Mouse (Mus musculus): ENCODE data around the gene Anxa11. TPM values are rescaled to one million over a fixed set of nuclear protein-coding genes. Genes with fewer than 3 reads are reported as not detected.

Anxa11 gene
- polyA plus RNA-seq, 1 experiment, result 64.2 TPM

- no peak for TF ChIP-seq CTCF (IDR thresholded peaks at IDR 0.05; ENCODE audit: extremely low read depth, insufficient read depth, insufficient read length, insufficient replicate concordance)
- no peak for TF ChIP-seq POLR2A (IDR thresholded peaks at IDR 0.05; ENCODE audit: low read depth, low read length)
- DNase-seq (ENCODE audit: low read depth in 1 of 2, low spot score in 2 of 2), result no peak
- Histone ChIP-seq H3K4me3 (ENCODE audit: extremely low read depth, insufficient read depth, insufficient read length) (no peak overlapping the region), H3K4me1 (ENCODE audit: control insufficient read depth, insufficient read depth, insufficient read length) (no peaks in the 10 kb centered on the region), H3K36me3 (ENCODE audit: control insufficient read depth, insufficient read depth, low read length) (no peaks in the 10 kb centered on the region), H3K27ac (ENCODE audit: insufficient read depth, low read length) (no peak overlapping the region), H3K27me3 (ENCODE audit: control insufficient read depth, insufficient read depth, low read length) (no peaks in the 10 kb centered on the region)
- 80% methylated on average over 1 of the region's 1 CpGs for WGBS
Measured at GRCm38 (mm10) chr14:25822584-25822983, 19.4 kb upstream of the Anxa11 start.

DNA sequence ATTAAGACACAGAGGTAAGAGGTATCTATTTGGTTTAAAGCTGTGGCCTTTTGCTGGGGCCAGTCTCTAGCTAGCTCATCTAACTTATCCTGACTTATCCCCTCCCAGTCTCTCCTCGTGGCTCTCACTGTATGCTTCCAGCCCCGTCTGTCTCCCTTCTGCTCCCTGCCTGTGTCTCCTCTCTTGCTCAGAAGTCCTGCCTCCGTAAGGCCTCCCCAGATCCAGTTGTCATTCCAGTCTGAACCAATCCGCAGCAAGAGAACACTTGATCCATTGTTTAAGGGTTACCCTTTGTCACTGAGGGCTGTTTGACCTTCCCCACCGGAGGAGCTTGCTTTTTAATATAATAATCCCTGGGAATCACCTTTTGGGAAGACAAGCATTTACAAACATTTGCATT lies 17.0 kb upstream of the Anxa11 start:
- Histone ChIP-seq H3K4me1 (ENCODE audit: control insufficient read depth, insufficient read depth, insufficient read length) (no peaks in the 10 kb centered on the region), H3K27me3 (ENCODE audit: control insufficient read depth, insufficient read depth, low read length) (no peaks in the 10 kb centered on the region), H3K4me3 (ENCODE audit: extremely low read depth, insufficient read depth, insufficient read length) (no peak overlapping the region), H3K36me3 (ENCODE audit: control insufficient read depth, insufficient read depth, low read length) (no peaks in the 10 kb centered on the region), H3K27ac (ENCODE audit: insufficient read depth, low read length) (no peak overlapping the region)
- no peak for TF ChIP-seq POLR2A (IDR thresholded peaks at IDR 0.05; ENCODE audit: low read depth, low read length)
- no peak for TF ChIP-seq CTCF (IDR thresholded peaks at IDR 0.05; ENCODE audit: extremely low read depth, insufficient read depth, insufficient read length, insufficient replicate concordance)
- 75% methylated on average over 5 of the region's 5 CpGs for WGBS
- DNase-seq (ENCODE audit: low read depth in 1 of 2, low spot score in 2 of 2), result no peak

GRCm38 (mm10) chr14:25825880-25826626 lies 15.9 kb upstream of the Anxa11 start:
- H3K4me3 ChIP-seq (ENCODE audit: extremely low read depth, insufficient read depth, insufficient read length), result no peak overlapping the region
- no peak for DNase-seq (ENCODE audit: low read depth in 1 of 2, low spot score in 2 of 2)
- H3K4me1 ChIP-seq (ENCODE audit: control insufficient read depth, insufficient read depth, insufficient read length), result no peaks in the 10 kb centered on the region
- 88% methylated on average over 11 of the region's 11 CpGs for WGBS
- no peak for TF ChIP-seq POLR2A (IDR thresholded peaks at IDR 0.05; ENCODE audit: low read depth, low read length)
- TF ChIP-seq CTCF (IDR thresholded peaks at IDR 0.05; ENCODE audit: extremely low read depth, insufficient read depth, insufficient read length, insufficient replicate concordance), result no peak
- H3K27ac ChIP-seq (ENCODE audit: insufficient read depth, low read length), result no peak overlapping the region
- no peaks in the 10 kb centered on the region for H3K27me3 ChIP-seq (ENCODE audit: control insufficient read depth, insufficient read depth, low read length)
- H3K36me3 ChIP-seq (ENCODE audit: control insufficient read depth, insufficient read depth, low read length), result no peaks in the 10 kb centered on the region

DNA sequence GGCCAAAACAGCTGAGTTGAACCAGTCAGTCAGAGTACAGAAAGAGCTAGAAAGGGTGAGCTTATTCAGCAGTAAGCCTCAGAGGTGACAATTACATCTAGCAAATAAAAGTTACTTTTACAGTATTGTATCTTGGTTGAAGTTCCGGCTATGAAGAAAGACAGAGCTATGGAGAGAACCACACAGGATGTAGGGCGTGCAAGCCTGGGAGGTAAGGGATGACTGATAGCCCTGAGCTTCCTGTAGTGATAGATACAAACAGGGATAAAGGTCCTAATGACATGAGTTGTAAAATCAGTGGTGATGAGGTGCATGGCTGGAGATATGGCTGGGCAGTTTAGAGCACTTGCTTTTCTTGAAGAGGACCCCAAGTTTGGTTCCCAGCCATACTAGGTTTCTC lies 15.1 kb upstream of the Anxa11 start:
- 78% methylated on average over 2 of the region's 2 CpGs for WGBS
- Histone ChIP-seq H3K4me1 (ENCODE audit: control insufficient read depth, insufficient read depth, insufficient read length) (no peaks in the 10 kb centered on the region), H3K27ac (ENCODE audit: insufficient read depth, low read length) (no peak overlapping the region), H3K4me3 (ENCODE audit: extremely low read depth, insufficient read depth, insufficient read length) (no peak overlapping the region), H3K36me3 (ENCODE audit: control insufficient read depth, insufficient read depth, low read length) (no peaks in the 10 kb centered on the region), H3K27me3 (ENCODE audit: control insufficient read depth, insufficient read depth, low read length) (no peaks in the 10 kb centered on the region)
- no peak for TF ChIP-seq POLR2A (IDR thresholded peaks at IDR 0.05; ENCODE audit: low read depth, low read length)
- no peak for DNase-seq (ENCODE audit: low read depth in 1 of 2, low spot score in 2 of 2)

DNA sequence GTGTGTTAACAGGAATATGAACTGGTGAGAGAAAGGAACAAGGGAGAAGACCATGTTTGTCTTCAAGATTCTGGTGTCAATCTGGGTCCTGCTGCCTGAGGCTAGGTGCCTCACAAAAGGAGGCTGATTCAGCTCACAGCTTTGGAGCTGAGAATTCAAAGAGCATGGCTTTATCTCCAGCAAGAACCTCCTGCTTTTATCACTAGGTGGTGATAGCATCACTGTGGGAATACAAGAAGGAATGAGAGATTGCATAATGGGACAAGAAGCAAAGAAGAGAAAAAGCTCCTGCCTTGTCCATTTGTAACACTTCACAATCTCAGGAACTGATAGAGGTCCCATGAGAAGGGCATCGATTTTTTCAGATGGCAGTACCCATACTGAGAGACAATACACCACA lies 10.6 kb upstream of the Anxa11 start:
- Histone ChIP-seq H3K4me3 (ENCODE audit: extremely low read depth, insufficient read depth, insufficient read length) (no peak overlapping the region), H3K4me1 (ENCODE audit: control insufficient read depth, insufficient read depth, insufficient read length) (no peaks in the 10 kb centered on the region; the same call in 1 of the 2 replicates), H3K27me3 (ENCODE audit: control insufficient read depth, insufficient read depth, low read length) (no peaks in the 10 kb centered on the region), H3K27ac (ENCODE audit: insufficient read depth, low read length) (no peak overlapping the region), H3K36me3 (ENCODE audit: control insufficient read depth, insufficient read depth, low read length) (no peaks in the 10 kb centered on the region)
- DNase-seq (ENCODE audit: low read depth in 1 of 2, low spot score in 2 of 2), result no peak
- 78% methylated on average over 1 of the region's 1 CpGs for WGBS
- TF ChIP-seq CTCF (IDR thresholded peaks at IDR 0.05; ENCODE audit: extremely low read depth, insufficient read depth, insufficient read length, insufficient replicate concordance) (no peak), POLR2A (IDR thresholded peaks at IDR 0.05; ENCODE audit: low read depth, low read length) (no peak)

DNA sequence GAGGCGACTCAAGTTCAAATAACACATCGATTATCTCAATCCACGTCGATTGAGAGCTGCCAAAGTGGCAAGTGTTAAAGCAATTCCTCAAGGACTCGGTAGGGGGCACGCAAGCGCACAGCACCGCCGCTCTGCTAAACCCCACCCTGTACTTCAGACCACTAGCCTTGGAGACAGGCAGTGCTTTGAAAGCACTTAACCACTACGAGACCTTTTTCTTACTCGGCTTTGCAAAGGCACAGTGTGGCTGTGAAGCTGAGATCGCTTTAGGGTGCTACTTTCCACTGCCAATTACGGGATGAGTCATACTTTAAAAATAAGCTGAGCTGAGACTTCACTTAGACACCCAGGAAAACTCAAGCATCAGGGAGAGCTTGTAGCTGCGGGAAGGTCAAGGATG lies 9.7 kb upstream of the Anxa11 start:
- 9% methylated on average over 14 of the region's 14 CpGs for WGBS
- no peak overlapping the region for H3K27ac ChIP-seq (ENCODE audit: insufficient read depth, low read length)
- no peaks in the 10 kb centered on the region for H3K27me3 ChIP-seq (ENCODE audit: control insufficient read depth, insufficient read depth, low read length)
- H3K4me3 ChIP-seq (ENCODE audit: extremely low read depth, insufficient read depth, insufficient read length), result no peak overlapping the region
- no peaks in the 10 kb centered on the region; the same call in 1 of the 2 replicates for H3K4me1 ChIP-seq (ENCODE audit: control insufficient read depth, insufficient read depth, insufficient read length)
- no peaks in the 10 kb centered on the region for H3K36me3 ChIP-seq (ENCODE audit: control insufficient read depth, insufficient read depth, low read length)
- peak; percentile 17 to 55 for DNase-seq (ENCODE audit: low read depth in 1 of 2, low spot score in 2 of 2)
- peak; percentile 88 for TF ChIP-seq CTCF (IDR thresholded peaks at IDR 0.05; ENCODE audit: extremely low read depth, insufficient read depth, insufficient read length, insufficient replicate concordance)
- no peak for TF ChIP-seq POLR2A (IDR thresholded peaks at IDR 0.05; ENCODE audit: low read depth, low read length)

DNA sequence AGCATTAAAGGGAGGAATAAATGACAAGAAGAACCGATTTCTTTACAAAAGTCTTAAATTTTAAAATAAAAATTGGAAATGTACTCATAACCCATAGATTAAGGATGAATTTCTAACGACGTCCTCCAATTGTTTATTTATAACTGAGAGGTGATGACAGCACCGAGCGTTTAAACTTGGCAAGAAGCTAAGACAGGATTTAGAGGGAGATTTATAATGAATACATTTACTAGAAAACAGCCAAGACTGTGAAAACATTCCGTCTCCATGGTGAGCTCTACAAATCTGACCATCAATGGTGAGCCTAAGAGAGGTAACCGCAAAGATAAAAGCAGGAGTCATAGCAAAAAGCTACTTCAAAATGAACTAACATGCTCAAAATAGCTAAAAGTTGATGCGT lies 3.5 kb upstream of the Anxa11 start:
- Histone ChIP-seq H3K4me3 (ENCODE audit: extremely low read depth, insufficient read depth, insufficient read length) (no peak overlapping the region), H3K4me1 (ENCODE audit: control insufficient read depth, insufficient read depth, insufficient read length) (peaks cover 5% of the 10 kb centered on the region; the same call in 1 of the 2 replicates), H3K27ac (ENCODE audit: insufficient read depth, low read length) (no peak overlapping the region), H3K27me3 (ENCODE audit: control insufficient read depth, insufficient read depth, low read length) (no peaks in the 10 kb centered on the region), H3K36me3 (ENCODE audit: control insufficient read depth, insufficient read depth, low read length) (no peaks in the 10 kb centered on the region)
- WGBS, result 90% methylated on average over 8 of the region's 8 CpGs
- DNase-seq (ENCODE audit: low read depth in 1 of 2, low spot score in 2 of 2), result no peak
- TF ChIP-seq POLR2A (IDR thresholded peaks at IDR 0.05; ENCODE audit: low read depth, low read length) (no peak), CTCF (IDR thresholded peaks at IDR 0.05; ENCODE audit: extremely low read depth, insufficient read depth, insufficient read length, insufficient replicate concordance) (no peak)

Data from spleen, adult 2 months (tissue).